Mouse (Mus musculus) retina, adult 2 months (tissue): ENCODE data around the gene Col18a1.
"Not testable (repeated sequence)": the region's sequence is repeated elsewhere in the genome, so short reads cannot be mapped to it uniquely, and the experiment has no call there.

Experiments used
- DNase-seq: peaks from one replicate; pipeline ENCODE4 v3.0.0-alpha.2; 2012; ENCODE audit warnings: low read depth, low spot score

Col18a1 gene

DNA sequence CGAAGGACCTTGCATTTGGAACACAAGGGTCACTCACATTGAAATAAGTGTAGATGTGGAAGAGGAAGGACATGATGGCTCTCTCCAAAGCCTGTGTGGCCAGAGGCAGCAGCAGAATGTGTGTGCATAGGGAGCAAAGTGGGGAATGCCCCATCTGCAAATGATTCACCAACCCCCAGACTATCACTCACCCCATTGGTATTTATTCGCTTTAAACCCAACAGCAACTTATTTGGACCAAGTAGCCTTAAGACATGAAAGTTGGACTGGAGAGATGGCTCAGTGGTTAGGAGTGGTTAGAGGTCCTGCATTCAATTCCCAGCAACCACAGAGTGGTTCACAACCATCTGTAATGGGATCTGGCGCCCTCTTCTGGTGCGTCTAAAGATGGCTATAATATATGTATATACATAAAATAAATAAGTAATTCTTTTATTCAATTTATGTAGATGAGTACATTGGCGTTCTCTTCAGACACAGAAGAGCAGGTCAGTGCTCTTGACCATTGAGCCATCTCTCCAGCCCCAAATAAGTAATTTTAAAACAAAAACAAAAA is 31.0 kb downstream of the Col18a1 start:
- DNase-seq = no peak

- DNase-seq = not testable (repeated sequence)
Measured at GRCm38 (mm10) chr10:77134807-77135152, 31.6 kb downstream of the Col18a1 start.

DNA sequence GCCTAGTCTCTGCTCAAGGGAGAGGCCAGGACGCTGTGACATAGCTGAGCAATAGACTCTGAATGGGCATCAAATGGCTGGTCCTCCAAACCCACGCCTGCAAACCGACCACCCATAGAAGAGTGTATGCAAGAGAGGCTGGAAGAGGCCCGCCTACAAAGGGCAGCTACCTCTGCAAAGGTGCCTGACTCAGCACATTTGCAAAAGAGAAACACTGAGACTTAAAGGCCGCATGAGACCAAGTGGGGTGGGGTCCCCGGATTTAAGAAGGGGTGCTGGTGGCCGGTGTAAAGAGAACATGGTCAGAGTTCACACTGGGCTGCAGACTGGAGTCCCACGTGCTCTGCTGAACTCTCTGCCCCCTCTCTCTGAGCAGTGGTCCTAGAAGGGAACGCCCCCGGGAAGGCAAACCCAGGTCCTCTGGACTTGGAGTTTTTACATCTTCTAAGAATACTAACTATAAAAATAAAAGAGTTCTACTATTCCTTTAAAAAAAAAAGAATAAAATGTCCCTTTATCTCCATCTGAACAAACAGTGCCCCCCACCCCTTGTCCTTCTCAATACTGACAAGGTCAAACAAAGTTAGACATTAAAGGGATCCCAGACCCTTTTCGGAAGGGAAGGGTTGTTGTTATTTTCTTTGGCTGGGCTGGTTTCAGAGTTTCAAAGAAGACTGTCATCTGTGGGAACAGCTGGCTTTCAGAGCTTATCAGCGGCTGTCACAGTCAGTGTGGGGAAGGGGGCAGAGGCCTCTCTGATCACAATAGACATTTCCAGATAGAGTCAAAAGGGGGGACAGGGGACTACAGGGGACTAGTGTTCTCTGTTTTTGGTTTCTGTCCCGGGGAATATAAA is 32.2 kb downstream of the Col18a1 start:
- no peak for DNase-seq

GRCm38 (mm10) chr10:77132118-77132517 is 34.2 kb downstream of the Col18a1 start:
- DNase-seq = no peak

DNA sequence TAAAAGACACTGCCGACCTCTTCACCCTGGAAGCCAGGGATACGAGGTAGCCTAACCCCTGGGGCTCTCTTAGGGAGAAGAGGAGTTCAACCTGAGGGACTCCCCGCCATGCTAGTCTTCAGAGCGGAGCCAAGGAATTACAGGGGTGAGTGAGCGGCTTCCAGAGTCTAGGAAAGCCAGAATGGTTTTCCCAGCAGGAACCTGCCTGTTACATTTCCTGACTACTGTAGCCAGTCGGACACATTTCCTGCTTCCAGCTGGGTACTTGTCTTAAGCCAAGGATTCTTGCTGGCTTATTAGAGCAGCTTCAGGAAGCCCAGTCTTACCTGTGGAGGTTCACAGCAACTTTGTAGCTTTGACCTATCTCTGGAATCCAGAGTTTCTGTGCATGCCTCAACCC is 34.8 kb downstream of the Col18a1 start:
- no peak for DNase-seq

- DNase-seq = peak; percentile 78
Measured at GRCm38 (mm10) chr10:77130561-77131240, 35.6 kb downstream of the Col18a1 start.

DNA sequence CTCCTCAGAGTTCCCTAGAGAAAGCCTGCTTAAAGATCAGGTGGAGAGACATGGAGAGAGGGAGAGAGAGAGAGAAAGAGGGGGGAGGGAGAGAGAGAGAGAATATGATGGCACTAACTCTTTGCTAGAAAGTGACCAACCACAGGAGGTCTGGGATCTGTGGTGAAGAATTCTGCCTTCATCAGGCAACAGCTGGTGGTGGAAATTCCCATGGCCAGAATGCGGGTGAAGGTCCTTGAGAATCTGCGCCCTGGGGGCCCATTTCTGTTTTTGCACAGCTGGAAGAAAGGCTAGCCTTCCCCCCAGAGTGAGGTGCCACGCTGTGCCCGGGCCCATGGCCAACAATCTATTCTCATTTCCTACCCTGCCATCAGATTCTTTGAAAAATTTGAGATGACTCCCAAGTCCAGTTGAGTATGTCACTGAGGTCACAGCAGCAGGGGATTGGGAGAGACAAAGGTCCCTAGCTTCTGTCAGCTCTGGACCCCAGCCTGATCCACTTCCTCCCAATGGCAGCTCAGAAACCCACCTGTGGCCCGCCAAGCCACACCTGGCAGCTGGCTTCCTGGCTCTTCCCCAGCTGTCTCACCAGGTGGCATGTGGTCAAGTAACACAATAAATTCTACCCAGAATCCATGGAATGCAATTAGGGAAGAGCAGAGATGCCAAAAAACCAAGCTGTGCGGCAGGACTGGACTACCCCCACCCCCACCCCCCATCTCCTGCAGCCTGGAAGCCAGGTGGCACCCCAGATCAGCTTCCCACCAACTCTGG is 36.5 kb downstream of the Col18a1 start:
- no peak for DNase-seq

DNA sequence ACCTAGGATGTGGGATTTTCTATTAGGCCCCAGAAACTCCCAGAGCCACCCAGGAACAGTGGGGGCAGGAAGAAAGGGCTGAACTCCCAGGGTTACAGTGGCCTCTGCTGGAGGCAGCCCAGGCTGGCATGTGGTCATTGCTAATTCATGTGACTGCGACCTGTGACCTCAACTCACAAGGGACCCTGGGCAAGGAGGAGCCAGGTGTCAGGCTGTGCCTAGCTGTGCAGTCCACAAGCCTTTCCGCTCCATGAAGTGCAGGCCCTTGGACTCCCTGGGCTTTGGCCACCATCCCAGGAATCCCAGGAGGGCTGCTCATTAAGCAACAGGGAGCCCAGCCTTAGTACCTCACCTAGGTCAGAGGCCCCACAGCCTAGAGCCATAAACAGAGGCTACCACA is 38.4 kb downstream of the Col18a1 start:
- no peak for DNase-seq

- no peak for DNase-seq
Measured at GRCm38 (mm10) chr10:77126590-77126989, 39.8 kb downstream of the Col18a1 start.

DNA sequence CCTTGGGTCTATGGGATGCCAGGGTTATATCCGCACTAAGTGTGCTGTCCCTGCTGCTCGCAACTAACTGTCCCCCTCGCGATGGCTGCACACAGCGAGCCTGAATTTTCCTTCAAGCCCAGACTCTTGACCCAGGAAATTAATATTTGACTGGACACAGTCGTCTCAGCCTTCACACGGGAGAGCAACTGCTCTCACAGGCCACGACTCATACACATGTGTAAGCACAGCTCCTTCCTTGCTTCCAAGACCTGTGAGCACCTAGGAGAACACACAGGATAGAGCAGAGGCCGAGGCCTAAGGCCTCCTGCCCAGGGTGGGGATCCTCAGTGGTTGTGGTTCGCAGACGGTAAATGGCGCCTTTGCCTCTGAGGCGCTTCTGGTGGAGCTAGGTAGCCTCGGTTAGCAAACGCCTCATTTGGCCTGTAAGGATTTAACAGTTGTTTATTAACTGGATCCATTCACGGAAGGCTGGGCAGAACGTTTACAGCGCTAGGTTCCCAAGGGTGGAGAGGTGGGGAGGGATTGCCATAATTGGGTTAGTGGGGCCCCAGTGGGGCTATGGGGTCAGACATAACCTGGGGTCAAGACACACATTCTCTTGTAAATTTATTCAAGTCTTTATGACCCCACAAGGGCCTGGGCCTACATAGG is 41.1 kb downstream of the Col18a1 start:
- DNase-seq = no peak

GRCm38 (mm10) chr10:77123953-77124352 is 42.4 kb downstream of the Col18a1 start:
- DNase-seq = no peak

DNA sequence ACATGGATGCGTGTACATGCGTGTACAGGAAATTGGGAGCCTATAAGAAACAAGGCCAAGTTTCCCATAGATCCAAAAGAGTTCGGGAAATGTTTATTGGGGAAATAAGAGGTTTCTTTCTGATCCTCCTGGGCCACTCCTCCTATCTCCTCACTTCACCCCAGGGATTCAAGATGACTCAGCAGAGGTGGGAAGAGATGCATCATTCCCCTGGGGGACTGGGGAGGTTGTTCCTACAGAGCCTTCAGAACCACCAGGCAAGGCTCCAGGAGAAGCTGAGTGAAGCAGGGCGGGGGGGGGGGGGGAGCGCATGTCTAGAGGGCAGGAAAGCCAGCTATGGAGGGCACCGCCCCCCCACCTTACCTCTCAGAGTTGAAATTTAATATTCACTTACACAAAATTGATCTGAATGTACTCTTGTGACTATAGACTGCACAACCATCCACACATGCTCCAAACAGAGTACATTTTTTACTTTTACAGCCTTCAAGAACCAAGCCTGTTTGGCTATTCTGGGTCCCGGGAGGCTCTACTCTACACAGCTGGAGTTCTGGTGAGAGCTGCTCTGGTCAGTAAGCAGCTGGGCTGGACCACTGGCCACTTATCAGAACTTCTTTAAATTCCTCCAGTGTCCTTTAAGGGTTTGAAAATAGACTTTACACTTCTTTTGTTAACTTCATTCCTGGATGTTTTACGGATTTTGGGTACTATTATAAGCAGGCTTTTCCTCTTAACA is 44.9 kb downstream of the Col18a1 start:
- no peak for DNase-seq

DNA sequence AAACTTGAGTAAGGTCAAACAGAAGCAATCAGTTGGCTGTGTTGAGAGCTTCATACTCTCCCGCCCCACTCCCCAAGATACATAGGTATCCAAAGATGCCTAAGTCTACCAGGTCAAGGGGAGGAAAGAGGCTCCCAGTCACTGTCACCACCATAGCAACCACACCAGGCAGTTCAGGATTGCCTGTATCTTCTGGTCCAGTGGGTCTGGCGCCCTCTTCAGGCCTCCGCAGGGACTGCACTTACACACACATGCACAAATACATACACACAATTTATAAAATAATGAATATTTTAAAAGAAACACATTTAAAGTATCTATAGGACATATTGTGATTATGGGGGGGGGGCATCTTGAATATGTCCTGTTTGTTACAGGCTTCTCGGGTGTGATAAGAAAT is 45.8 kb downstream of the Col18a1 start:
- no peak for DNase-seq

GRCm38 (mm10) chr10:77119437-77119836 is 46.9 kb downstream of the Col18a1 start:
- DNase-seq = no peak

DNA sequence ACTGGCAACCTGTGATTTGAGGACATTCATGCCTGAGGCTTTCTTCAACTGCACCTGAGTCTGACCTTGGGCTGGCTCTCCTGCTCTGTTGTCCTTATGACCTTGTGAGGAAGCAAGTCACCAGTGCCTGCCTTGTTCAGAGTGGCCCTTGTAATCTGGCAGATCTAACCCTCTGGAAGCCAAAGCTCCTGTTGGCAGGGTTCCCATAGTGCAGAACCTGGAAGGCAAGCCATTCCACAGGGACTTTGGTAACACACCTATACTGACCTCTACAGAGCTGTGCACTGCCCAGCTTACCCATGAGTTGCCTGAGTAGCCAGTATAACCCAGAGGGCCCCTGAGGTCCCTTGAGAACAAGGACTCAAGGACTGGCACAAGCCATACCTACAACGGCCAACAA is 48.0 kb downstream of the Col18a1 start:
- no peak for DNase-seq

DNA sequence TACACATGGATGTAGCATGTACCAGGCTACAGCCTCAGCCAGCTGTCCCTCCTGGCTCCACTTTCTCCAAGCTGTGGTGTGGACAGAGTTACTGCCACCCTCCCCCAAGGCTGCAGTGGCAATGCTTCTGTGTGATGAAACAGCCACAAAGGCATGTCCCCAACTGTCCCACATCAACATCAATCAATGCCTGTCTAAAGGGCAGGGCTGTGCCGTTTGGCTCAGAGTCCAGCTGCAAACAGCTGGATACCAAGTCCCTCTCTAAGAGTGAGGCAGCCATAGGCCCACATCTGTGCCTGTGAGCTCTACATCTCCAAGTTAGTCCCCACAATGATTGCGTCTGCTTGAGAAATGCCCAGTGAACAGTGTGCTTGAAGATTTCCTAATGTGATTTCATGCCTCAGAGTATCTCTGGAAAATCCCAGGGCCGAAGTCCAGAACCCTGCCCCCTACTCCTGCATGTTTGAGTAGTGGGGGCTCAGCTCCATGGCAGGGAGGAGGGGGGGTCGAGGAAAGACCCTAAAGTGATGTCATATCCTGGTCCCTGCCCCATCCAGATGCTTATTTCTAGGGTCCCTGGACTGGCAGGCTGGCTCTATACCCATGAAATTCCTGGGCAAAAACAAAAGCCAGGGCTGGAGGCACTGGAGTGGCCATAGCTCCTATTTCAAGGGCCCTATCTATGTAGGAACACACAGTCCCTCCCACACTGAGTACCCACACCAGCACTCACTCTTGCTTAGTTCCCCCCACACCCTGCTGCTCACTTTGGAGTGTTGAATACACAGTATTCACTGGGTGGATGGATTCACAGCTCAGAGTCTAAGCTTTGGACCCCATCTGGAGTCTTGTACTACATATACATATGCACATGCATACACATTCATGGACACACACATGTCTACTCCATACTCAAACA is 49.6 kb downstream of the Col18a1 start:
- no peak for DNase-seq

DNA sequence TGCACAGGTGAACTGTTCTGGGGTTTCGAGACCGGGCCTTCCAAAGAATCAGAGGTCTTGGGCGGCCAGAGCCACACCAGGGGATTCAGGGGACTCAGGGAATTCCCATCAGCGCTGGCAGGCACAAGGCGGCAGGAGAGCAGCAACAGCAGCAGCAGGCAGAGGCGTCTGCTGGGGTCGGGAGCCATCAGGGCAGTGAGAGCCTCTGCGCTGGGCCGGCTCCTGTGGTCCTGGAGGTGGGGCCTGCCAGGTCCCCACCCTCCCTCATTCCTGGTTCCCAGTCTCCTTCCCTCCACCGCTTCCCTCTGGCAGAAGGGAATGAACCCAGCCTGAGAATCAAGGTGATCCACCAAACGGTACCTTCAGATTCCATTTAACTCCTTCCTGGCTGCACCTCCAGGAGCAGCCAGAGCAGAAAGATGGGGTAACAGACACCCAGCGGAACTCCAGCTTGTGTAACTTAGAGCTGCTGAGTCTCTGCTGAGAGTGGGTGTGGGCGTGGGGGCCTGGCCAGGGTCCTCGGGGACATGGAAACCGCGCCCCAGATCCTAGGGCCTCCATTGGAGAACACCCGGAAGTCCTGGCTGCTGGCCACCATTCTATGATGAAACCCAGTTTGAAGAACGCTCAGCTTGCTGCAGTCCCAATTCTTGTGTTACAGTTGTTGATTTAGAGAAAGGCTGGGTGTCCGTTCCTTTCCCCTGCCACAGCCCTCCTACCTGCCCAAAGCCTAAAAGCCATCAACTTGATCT is 52.7 kb downstream of the Col18a1 start:
- DNase-seq = no peak

GRCm38 (mm10) chr10:77111550-77112249 is 54.6 kb downstream of the Col18a1 start:
- DNase-seq = no peak
